ENCODE assay signal across 7 mouse cellular contexts in genomic region chr4:57783853-57784600, GRCm38 (mm10).
A peak's percentile ranks its signal among the peaks of the same experiment; 100 is the strongest.
DNase-seq lines count a peak whose midpoint lies in the region; ATAC-seq lines count a peak whose summit lies in the region.

No protein-coding gene starts in this region.

- H3K36me3 ChIP-seq in hindbrain, embryonic 14.5 days (replicated peaks; ENCODE audit: control insufficient read depth, insufficient read depth): no peaks in the 10 kb centered on the region
- no peaks in the 10 kb centered on the region for H3K36me3 ChIP-seq in neural tube, embryonic 12.5 days
- no peaks in the 10 kb centered on the region for H3K36me3 ChIP-seq in forebrain, embryonic 16.5 days (ENCODE audit: control insufficient read depth, insufficient read depth)

- peak overlapping the region; percentile 66 for H3K4me2 ChIP-seq in hindbrain, embryonic 14.5 days (replicated peaks)
- peak overlapping the region; percentile 61 for H3K4me2 ChIP-seq in neural tube, embryonic 12.5 days (replicated peaks)
- no peak overlapping the region for H3K4me2 ChIP-seq in forebrain, embryonic 16.5 days (ENCODE audit: low read length)

- no peak overlapping the region for H3K4me3 ChIP-seq in hindbrain, embryonic 14.5 days (replicated peaks; ENCODE audit: low read length)
- no peak overlapping the region; the same call in 1 of the 2 replicates for H3K4me3 ChIP-seq in neural tube, embryonic 12.5 days
- H3K4me3 ChIP-seq in forebrain, embryonic 16.5 days (replicated peaks; ENCODE audit: low read length): no peak overlapping the region

- no peaks in the 10 kb centered on the region for H3K9me3 ChIP-seq in hindbrain, embryonic 14.5 days (ENCODE audit: control insufficient read depth, low read length)
- no peaks in the 10 kb centered on the region for H3K9me3 ChIP-seq in neural tube, embryonic 12.5 days
- H3K9me3 ChIP-seq in forebrain, embryonic 16.5 days (ENCODE audit: control insufficient read depth, low read length): no peaks in the 10 kb centered on the region

- no peak for ATAC-seq in hindbrain, embryonic 14.5 days (ENCODE audit: low FRiP score)
- ATAC-seq in neural tube, embryonic 12.5 days (ENCODE audit: low FRiP score, low read depth): no peak
- ATAC-seq in forebrain, embryonic 16.5 days: no peak

- no peaks in the 10 kb centered on the region for H3K27me3 ChIP-seq in hindbrain, embryonic 14.5 days (ENCODE audit: control insufficient read depth, insufficient read depth, low read length)
- no peaks in the 10 kb centered on the region for H3K27me3 ChIP-seq in neural tube, embryonic 12.5 days (replicated peaks)
- H3K27me3 ChIP-seq in forebrain, embryonic 16.5 days (replicated peaks; ENCODE audit: control insufficient read depth, insufficient read depth, low read length): 0 out of 2 replicates have a peak, but pooled peaks cover 4% of the 10 kb centered on the region

- DNase-seq in kidney, adult 9 months: peak; percentile 79
- no peak for DNase-seq in kidney, postnatal 10 days
- DNase-seq in gonadal fat pad, adult 2 months (ENCODE audit: low read depth): peak; percentile 24
- no peak for DNase-seq in hindbrain, embryonic 14.5 days (ENCODE audit: low spot score)
- no peak for DNase-seq in yolk sac, embryonic 10.5 days (ENCODE audit: low spot score)

- peaks cover 25% of the 10 kb centered on the region for H3K4me1 ChIP-seq in hindbrain, embryonic 14.5 days (replicated peaks; ENCODE audit: control insufficient read depth, insufficient read depth, low read length)
- peaks cover 19% of the 10 kb centered on the region for H3K4me1 ChIP-seq in neural tube, embryonic 12.5 days
- H3K4me1 ChIP-seq in forebrain, embryonic 16.5 days (replicated peaks; ENCODE audit: control insufficient read depth, insufficient read depth, low read length): peaks cover 20% of the 10 kb centered on the region

- H3K27ac ChIP-seq in hindbrain, embryonic 14.5 days: no peak overlapping the region
- H3K27ac ChIP-seq in neural tube, embryonic 12.5 days: no peak overlapping the region
- no peak overlapping the region for H3K27ac ChIP-seq in forebrain, embryonic 16.5 days (ENCODE audit: low read length)

- WGBS in hindbrain, embryonic 14.5 days: 67% methylated on average over 11 of the region's 11 CpGs
- WGBS in neural tube, embryonic 12.5 days: 80% methylated on average over 11 of the region's 11 CpGs
- WGBS in forebrain, embryonic 16.5 days: 69% methylated on average over 11 of the region's 11 CpGs

- no peak overlapping the region for H3K9ac ChIP-seq in hindbrain, embryonic 14.5 days
- H3K9ac ChIP-seq in neural tube, embryonic 12.5 days: no peak overlapping the region
- no peak overlapping the region for H3K9ac ChIP-seq in forebrain, embryonic 16.5 days (replicated peaks; ENCODE audit: low read depth, low read length)

Comparison
In these comparisons a context has a peak if more than half of its experiments do, and no peak if none do; other contexts are left out.
1. DNase-seq: peak in kidney, adult 9 months (single experiment) and gonadal fat pad, adult 2 months (single experiment); none in kidney, postnatal 10 days (single experiment), hindbrain, embryonic 14.5 days (single experiment) and yolk sac, embryonic 10.5 days (single experiment).